Mouse (Mus musculus) hindbrain, embryonic 13.5 days (tissue): Measurements from ENCODE around the gene Dusp10. TPM values are rescaled to one million over a fixed set of nuclear protein-coding genes. Genes with fewer than 3 reads are reported as not detected.

Source experiments
- ATAC-seq: fragments of 200-750 bp; cut with Nextera tagmentation; 2 replicates; pipeline ENCODE4 v1.8.0; 2017; ENCODE audit warnings: moderate TSS enrichment; ENCODE audit not compliant: low FRiP score
- H3K27ac ChIP-seq: fragments of 300-500 bp; sonication (generic); 2 replicates; pipeline ENCODE4 v1.5.1; 2015; ENCODE audit warnings: inconsistent platforms, mild to moderate bottlenecking, moderate library complexity
- H3K27me3 ChIP-seq: fragments of 300-500 bp; sonication (generic); 2 replicates; pipeline ENCODE4 v1.6.1; 2015; ENCODE audit warnings: mild to moderate bottlenecking, inconsistent platforms
- H3K36me3 ChIP-seq: fragments of 300-500 bp; sonication (generic); 2 replicates; pipeline ENCODE4 v1.6.1; 2015; ENCODE audit warnings: mild to moderate bottlenecking, inconsistent platforms
- H3K4me1 ChIP-seq: fragments of 300-500 bp; sonication (generic); replicated peaks from 2 replicates; pipeline ENCODE4 v1.6.1; 2015; ENCODE audit warnings: inconsistent platforms
- H3K4me2 ChIP-seq: fragments of 300-500 bp; sonication (generic); 2 replicates; pipeline ENCODE4 v1.6.1; 2015; ENCODE audit warnings: inconsistent platforms, mild to moderate bottlenecking, moderate library complexity
- H3K4me3 ChIP-seq: fragments of 300-500 bp; sonication (generic); 2 replicates; pipeline ENCODE4 v1.5.1; 2015; ENCODE audit warnings: mild to moderate bottlenecking, inconsistent platforms
- H3K9ac ChIP-seq: fragments of 300-500 bp; sonication (generic); 2 replicates; pipeline ENCODE4 v1.6.1; 2015; ENCODE audit warnings: mild to moderate bottlenecking, inconsistent platforms
- H3K9me3 ChIP-seq: fragments of 300-500 bp; sonication (generic); 2 replicates; pipeline ENCODE4 v1.6.1; 2016; ENCODE audit warnings: inconsistent platforms
- WGBS: fragments of 180-500 bp; shearing (Covaris S2); methylation state at CpG from one replicate; pipeline ENCODE4 v1.1.7; 2015; 5-methylcytosine and 5-hydroxymethylcytosine counted together
- polyA plus RNA-seq: library from polyadenylated mRNA; unstranded; fragments of >200 nt; fragmentation: Nextera tagmentation; extraction: Ambion mirVana; gene quantifications from 2 replicates; pipeline ENCODE4 v1.2.1, GENCODE M21; 2015

The Dusp10 gene
- polyA plus RNA-seq, 1 experiment from 2014 or later, result 4.7 TPM

- H3K9me3 ChIP-seq, result no peaks in the 10 kb centered on the region
- H3K27me3 ChIP-seq, result no peaks in the 10 kb centered on the region
- H3K4me1 ChIP-seq, result peaks cover 6% of the 10 kb centered on the region; the same call in 1 of the 2 replicates
- H3K27ac ChIP-seq, result no peak overlapping the region
- 64% methylated on average over 6 of the region's 6 CpGs for WGBS
- H3K4me3 ChIP-seq, result no peak overlapping the region
- H3K36me3 ChIP-seq, result no peaks in the 10 kb centered on the region
- no peak overlapping the region for H3K4me2 ChIP-seq
- no peak overlapping the region for H3K9ac ChIP-seq
- no peak for ATAC-seq
These were observed 77.4 kb downstream of the Dusp10 start for GRCm38 (mm10) chr1:184090515-184090914.

- no peak for ATAC-seq
- 39% methylated on average over 3 of the region's 3 CpGs for WGBS
- H3K27me3 ChIP-seq, result no peaks in the 10 kb centered on the region
These were observed 81.8 kb downstream of the Dusp10 start for GRCm38 (mm10) chr1:184094914-184095313.

GRCm38 (mm10) chr1:184100414-184100813, 87.3 kb downstream of the Dusp10 start:
- no peaks in the 10 kb centered on the region for H3K9me3 ChIP-seq
- no peaks in the 10 kb centered on the region for H3K36me3 ChIP-seq
- no peaks in the 10 kb centered on the region for H3K4me1 ChIP-seq
- H3K4me2 ChIP-seq, result no peak overlapping the region
- no peak overlapping the region for H3K9ac ChIP-seq
- H3K27me3 ChIP-seq, result no peaks in the 10 kb centered on the region
- no peak overlapping the region for H3K27ac ChIP-seq
- no peak overlapping the region for H3K4me3 ChIP-seq
- no peak for ATAC-seq
- 90% methylated on average over 5 of the region's 5 CpGs for WGBS

More at GRCm38 (mm10) chr1:184094914-184095313, 81.8 kb downstream of the Dusp10 start:
- H3K27ac ChIP-seq, result no peak overlapping the region
- no peak overlapping the region for H3K9ac ChIP-seq
- no peaks in the 10 kb centered on the region for H3K9me3 ChIP-seq
- H3K4me1 ChIP-seq, result peaks cover 6% of the 10 kb centered on the region; the same call in 1 of the 2 replicates
- H3K36me3 ChIP-seq, result no peaks in the 10 kb centered on the region
- no peak overlapping the region for H3K4me2 ChIP-seq
- no peak overlapping the region for H3K4me3 ChIP-seq

GRCm38 (mm10) chr1:184100927-184101749, 88.0 kb downstream of the Dusp10 start:
- Histone ChIP-seq H3K4me2 (no peak overlapping the region), H3K36me3 (no peaks in the 10 kb centered on the region), H3K27ac (no peak overlapping the region), H3K27me3 (no peaks in the 10 kb centered on the region), H3K9me3 (no peaks in the 10 kb centered on the region), H3K4me3 (no peak overlapping the region), H3K9ac (no peak overlapping the region), H3K4me1 (no peaks in the 10 kb centered on the region)
- WGBS, result 92% methylated on average over 9 of the region's 9 CpGs
- ATAC-seq, result no peak

GRCm38 (mm10) chr1:184101750-184102046, 88.6 kb downstream of the Dusp10 start:
- H3K9me3 ChIP-seq, result no peaks in the 10 kb centered on the region
- H3K9ac ChIP-seq, result no peak overlapping the region
- no peak overlapping the region for H3K4me2 ChIP-seq
- H3K4me1 ChIP-seq, result no peaks in the 10 kb centered on the region
- WGBS, result 80% methylated on average over 4 of the region's 4 CpGs
- H3K27ac ChIP-seq, result no peak overlapping the region
- H3K36me3 ChIP-seq, result no peaks in the 10 kb centered on the region
- no peak overlapping the region for H3K4me3 ChIP-seq
- no peaks in the 10 kb centered on the region for H3K27me3 ChIP-seq
- no peak for ATAC-seq

- no peak for ATAC-seq
- H3K27ac ChIP-seq, result no peak overlapping the region
- no peaks in the 10 kb centered on the region for H3K36me3 ChIP-seq
- no peak overlapping the region for H3K4me2 ChIP-seq
- no peak overlapping the region for H3K4me3 ChIP-seq
- H3K4me1 ChIP-seq, result no peaks in the 10 kb centered on the region
- H3K9ac ChIP-seq, result no peak overlapping the region
- H3K9me3 ChIP-seq, result no peaks in the 10 kb centered on the region
- WGBS, result 82% methylated on average over 2 of the region's 2 CpGs
- H3K27me3 ChIP-seq, result no peaks in the 10 kb centered on the region
These were observed 93.7 kb downstream of the Dusp10 start for GRCm38 (mm10) chr1:184106832-184107231.

GRCm38 (mm10) chr1:184107448-184107847, 94.3 kb downstream of the Dusp10 start:
- ATAC-seq, result no peak
- Histone ChIP-seq H3K9me3 (no peaks in the 10 kb centered on the region), H3K36me3 (no peaks in the 10 kb centered on the region), H3K27me3 (no peaks in the 10 kb centered on the region), H3K4me2 (no peak overlapping the region), H3K4me1 (no peaks in the 10 kb centered on the region), H3K9ac (no peak overlapping the region), H3K27ac (no peak overlapping the region), H3K4me3 (no peak overlapping the region)
- 83% methylated on average over 4 of the region's 4 CpGs for WGBS

GRCm38 (mm10) chr1:184108254-184108653, 95.2 kb downstream of the Dusp10 start:
- Histone ChIP-seq H3K4me3 (no peak overlapping the region), H3K9ac (no peak overlapping the region), H3K4me1 (no peaks in the 10 kb centered on the region), H3K27me3 (no peaks in the 10 kb centered on the region), H3K9me3 (no peaks in the 10 kb centered on the region), H3K36me3 (no peaks in the 10 kb centered on the region), H3K27ac (no peak overlapping the region), H3K4me2 (no peak overlapping the region)
- 89% methylated on average over 1 of the region's 1 CpGs for WGBS
- ATAC-seq, result no peak

- Histone ChIP-seq H3K9me3 (no peaks in the 10 kb centered on the region), H3K36me3 (no peaks in the 10 kb centered on the region), H3K27me3 (no peaks in the 10 kb centered on the region), H3K27ac (no peak overlapping the region), H3K4me3 (no peak overlapping the region), H3K4me1 (no peaks in the 10 kb centered on the region), H3K4me2 (no peak overlapping the region), H3K9ac (no peak overlapping the region)
- ATAC-seq, result no peak
- WGBS, result 88% methylated on average over 7 of the region's 7 CpGs
These were observed 104.5 kb downstream of the Dusp10 start for GRCm38 (mm10) chr1:184117586-184117985.

- Histone ChIP-seq H3K4me3 (no peak overlapping the region), H3K9me3 (no peaks in the 10 kb centered on the region), H3K4me2 (no peak overlapping the region), H3K4me1 (no peaks in the 10 kb centered on the region), H3K36me3 (no peaks in the 10 kb centered on the region), H3K9ac (no peak overlapping the region), H3K27ac (no peak overlapping the region), H3K27me3 (no peaks in the 10 kb centered on the region)
- 87% methylated on average over 2 of the region's 2 CpGs for WGBS
- ATAC-seq, result no peak
These were observed 104.9 kb downstream of the Dusp10 start for GRCm38 (mm10) chr1:184117991-184118390.

GRCm38 (mm10) chr1:184118586-184118985, 105.5 kb downstream of the Dusp10 start:
- Histone ChIP-seq H3K27ac (no peak overlapping the region), H3K4me2 (no peak overlapping the region), H3K4me1 (no peaks in the 10 kb centered on the region), H3K9me3 (no peaks in the 10 kb centered on the region), H3K9ac (no peak overlapping the region), H3K27me3 (no peaks in the 10 kb centered on the region), H3K36me3 (no peaks in the 10 kb centered on the region), H3K4me3 (no peak overlapping the region)
- 85% methylated on average over 1 of the region's 1 CpGs for WGBS
- no peak for ATAC-seq
